Mouse (Mus musculus) cerebellum, adult 11-12 months (tissue): Measurements from ENCODE around the gene Hcrtr1.
A peak's percentile ranks its signal among the peaks of the same experiment; 100 is the strongest.

Experiments used
- DNase-seq: peaks from one replicate; pipeline ENCODE4 v3.0.0; 2022

Gene Hcrtr1

DNA sequence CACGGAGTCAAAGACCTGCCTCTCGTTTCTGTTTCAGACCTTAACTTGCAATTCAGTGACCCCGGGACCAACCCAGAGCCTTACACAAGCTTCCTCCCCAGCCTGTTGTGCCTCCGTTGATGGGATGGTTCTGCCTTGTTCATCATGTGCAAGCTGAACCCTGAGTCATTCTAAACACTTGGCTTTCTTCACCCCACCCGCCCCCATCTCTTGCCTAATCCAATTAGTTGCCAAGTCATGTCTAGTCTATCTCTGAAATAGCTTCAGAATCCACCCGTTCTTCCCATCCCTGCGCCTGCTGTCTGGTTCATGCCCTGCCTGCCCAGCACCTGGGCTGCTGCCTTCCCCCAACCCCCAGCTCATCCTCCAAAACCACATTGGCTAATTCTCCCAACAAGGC is 26.9 kb downstream of the Hcrtr1 start:
- DNase-seq: no peak

GRCm38 (mm10) chr4:130110091-130110490 is 29.1 kb downstream of the Hcrtr1 start:
- DNase-seq: no peak

GRCm38 (mm10) chr4:130109666-130110065 is 29.5 kb downstream of the Hcrtr1 start:
- no peak for DNase-seq

DNA sequence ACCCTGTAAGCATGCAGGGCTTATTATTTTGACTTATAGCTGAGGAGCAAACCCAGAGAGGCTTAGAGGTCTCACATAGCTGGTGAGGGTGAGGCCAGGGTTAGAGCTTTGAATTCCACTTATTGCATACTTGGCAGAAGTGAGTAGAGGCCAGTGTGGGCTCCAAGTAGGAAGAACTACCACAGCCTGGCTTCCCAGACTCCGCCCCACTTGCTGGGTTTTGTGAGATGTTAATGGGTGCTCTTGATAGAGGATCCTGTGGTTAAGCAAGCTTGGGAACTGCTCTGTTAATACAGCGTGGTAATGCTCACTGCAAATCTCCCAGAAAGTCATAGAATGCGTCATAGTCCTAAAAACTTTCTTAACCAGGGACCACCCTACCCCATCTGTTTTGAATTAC is 30.2 kb downstream of the Hcrtr1 start:
- DNase-seq: no peak

- peak; percentile 99 for DNase-seq
These were observed 31.6 kb downstream of the Hcrtr1 start for GRCm38 (mm10) chr4:130107444-130108131.

DNA sequence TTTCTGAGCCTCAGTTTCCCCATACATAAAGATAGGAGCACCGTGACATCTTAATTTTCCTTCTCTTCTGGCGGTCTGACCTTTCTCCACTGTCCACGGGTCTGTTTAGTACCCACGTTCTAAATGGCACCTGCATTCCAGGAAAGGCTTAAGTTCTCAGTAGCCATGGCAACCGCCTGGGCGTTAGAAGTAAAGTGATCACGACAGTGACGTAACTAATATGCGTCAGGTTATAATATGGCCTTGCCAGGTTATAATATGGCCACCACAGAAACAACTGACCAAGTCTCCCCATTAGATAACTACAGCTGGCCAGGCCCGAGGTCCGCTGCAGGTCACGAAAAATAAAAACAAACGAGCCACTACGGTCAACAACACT is 32.1 kb downstream of the Hcrtr1 start:
- no peak for DNase-seq

DNA sequence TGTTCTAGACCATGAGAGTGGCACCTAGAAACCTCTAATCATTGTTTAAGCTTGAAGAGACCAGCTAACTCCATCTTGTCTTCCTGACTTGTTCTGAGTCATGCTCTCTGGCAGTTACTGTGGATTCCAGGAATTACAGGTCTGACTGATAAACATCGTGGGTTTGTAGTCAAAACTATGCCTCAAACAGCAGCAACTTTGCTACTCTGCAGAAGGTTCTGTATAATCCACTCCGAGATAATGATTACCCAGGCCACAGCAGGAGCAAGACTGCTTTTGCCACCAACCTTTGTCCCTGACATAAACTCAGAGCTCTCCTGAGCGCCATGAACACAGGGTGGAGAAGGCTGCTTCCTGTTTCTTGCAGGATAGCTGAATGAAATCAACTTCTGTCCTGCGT is 34.6 kb downstream of the Hcrtr1 start:
- DNase-seq: no peak

- DNase-seq: no peak
These were observed 35.5 kb downstream of the Hcrtr1 start for GRCm38 (mm10) chr4:130103632-130104031.

- no peak for DNase-seq
These were observed 37.0 kb downstream of the Hcrtr1 start, which contains the start of gene Pef1 for GRCm38 (mm10) chr4:130102111-130102651. Gene Pef1, plus strand, starts transcription at chr4:130102558.

- DNase-seq: peak; percentile 49
These were observed 38.0 kb downstream of the Hcrtr1 start for GRCm38 (mm10) chr4:130101183-130101582.

DNA sequence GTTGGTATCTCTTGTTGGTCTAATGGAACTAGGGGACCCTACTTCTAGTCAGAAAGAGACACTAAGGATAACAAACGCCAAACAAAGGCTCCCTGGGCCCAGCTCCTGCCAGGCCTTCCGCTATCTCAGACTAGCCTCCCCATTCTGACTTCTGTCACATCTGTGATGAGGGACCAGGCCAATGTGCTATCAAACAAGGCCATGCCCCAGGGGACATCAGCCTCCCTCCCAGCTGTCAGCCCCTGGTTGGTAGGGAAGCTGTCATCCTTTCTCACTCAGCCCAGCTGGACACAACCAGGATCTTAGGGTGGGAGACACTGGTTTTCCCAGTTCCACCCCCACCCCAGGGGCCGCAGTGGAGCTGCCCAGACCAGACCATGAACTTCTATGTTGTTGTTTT is 44.0 kb downstream of the Hcrtr1 start:
- no peak for DNase-seq

GRCm38 (mm10) chr4:130087293-130087692 is 51.9 kb downstream of the Hcrtr1 start:
- peak; percentile 85 for DNase-seq

DNA sequence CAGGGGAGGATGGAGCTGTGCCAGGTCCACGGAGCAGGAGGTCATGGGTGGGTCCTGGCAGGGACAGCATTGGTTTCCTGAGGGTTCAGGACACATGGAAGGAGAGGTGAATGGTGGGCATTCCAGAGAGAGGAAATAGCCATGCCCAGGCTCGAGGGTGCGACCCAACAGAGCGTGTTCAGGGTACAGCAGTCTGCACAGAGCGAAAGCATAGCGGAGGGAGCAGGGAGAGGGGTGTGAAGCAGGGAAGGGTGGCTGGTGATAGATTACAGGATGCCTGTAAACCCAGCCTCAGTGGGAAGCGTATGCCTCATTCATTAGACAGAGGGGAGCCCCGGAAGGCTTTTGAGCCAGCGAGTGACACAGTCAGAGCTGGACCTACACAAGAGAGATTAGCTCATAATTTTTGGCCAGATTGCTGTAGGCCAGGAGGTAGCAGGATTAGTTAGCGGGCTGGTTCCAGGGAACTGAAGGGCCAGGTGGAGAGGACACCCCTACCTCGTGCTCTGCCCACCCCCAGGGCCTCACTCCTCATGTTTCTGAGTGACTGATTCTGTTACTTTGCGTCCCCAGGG is 53.8 kb downstream of the Hcrtr1 start:
- peak; percentile 60 for DNase-seq

DNA sequence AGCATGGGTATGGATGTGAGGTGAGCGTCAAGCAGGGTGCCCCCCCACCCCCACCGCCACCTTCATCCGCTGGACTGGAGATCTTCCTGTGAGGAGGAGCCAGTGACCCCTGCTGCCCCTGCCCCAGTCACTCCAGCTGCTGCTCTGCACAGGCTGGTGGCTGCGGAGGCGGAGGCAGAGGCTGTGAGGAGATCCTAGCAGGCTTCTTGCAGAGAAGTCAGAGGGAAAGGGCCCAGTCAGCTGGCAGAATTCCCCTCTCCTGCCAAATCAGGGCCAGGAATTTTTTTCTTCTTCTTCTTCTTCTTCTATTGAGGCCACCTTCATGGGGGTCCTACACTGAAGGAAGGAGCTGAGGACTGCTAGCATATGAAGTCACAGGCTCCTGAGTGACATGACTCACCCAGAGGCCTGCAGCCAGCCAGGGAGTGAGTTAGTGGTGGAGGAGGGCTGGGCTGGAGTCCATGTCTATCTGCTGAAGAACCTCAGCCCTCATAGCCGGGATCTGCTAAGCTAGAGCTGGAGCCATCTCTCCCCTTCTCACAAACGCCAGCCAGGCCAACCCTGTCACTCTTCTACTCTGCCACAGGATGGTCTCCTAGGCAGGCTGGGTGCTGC is 54.7 kb downstream of the Hcrtr1 start:
- no peak for DNase-seq

- DNase-seq: no peak
These were observed 56.9 kb downstream of the Hcrtr1 start for GRCm38 (mm10) chr4:130082211-130082610.

DNA sequence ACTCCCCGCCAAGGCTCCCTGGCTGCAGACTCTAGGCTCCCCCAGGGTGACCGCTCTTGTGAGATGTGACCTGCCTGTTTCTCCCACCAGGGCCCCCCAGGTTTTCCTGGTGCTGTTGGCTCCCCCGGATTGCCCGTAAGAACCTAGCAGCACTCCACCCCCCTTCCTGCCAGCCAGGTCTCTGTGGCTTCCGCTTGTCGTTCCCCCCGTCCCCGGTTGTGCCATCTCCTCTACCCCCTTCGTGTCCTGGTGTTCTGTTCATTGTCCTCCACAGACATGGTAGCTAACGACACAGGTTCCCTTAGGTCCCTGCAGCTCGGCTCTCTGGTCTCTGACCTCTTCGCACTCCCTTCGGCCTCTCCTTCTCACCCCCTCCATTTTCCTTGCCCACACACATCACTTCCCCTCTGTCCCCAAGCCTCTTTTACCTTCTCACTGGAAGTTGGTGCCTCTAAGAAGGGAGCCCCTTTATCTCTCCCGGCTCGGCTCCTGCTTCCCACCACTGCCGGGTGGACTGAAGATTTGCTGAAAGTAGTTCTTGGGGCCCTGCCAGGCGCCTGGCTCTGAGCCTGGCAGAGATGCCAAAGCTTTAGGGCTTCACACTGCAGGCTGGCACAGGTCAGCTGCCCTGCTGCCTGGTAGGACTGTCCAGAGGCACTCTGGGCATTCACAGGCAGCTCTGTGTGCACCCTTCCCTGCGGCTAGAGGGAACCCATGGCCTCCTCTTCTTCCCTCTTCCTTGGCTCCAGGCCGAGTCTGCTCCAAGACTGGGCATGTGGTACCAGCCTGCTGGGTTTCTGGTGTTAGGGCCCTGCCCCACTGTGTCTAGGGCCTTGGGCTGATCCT is 57.6 kb downstream of the Hcrtr1 start:
- DNase-seq: peak; percentile 85
